Mouse (Mus musculus) gastrocnemius, adult 2 months (tissue): ENCODE measurements around the gene Slc22a8. TPM values are rescaled to one million over a fixed set of nuclear protein-coding genes. Genes with fewer than 3 reads are reported as not detected.

Experiments used
- DNase-seq: peaks from one replicate; pipeline ENCODE4 v3.0.0; 2022
- H3K27ac ChIP-seq: fragments of 200-600 bp; 2 replicates; pipeline ENCODE4 v1.8.1; 2022; ENCODE audit warnings: mild to moderate bottlenecking
- H3K4me3 ChIP-seq: fragments of 200-600 bp; 2 replicates; pipeline ENCODE4 v1.8.1; 2022; ENCODE audit warnings: mild to moderate bottlenecking, moderate library complexity
- CTCF ChIP-seq: fragments of 200-600 bp; IDR thresholded peaks from 2 replicates; pipeline ENCODE4 v1.8.1; 2022; ENCODE audit warnings: antibody characterized with exemption, mild to moderate bottlenecking, moderate library complexity
- intact Hi-C: fragments of 180-260 bp; cut with DNase I; formaldehyde crosslinking; loops from one replicate; pipeline ENCODE4 v1.15.1; 2025
- long read RNA-seq, 2 experiments: library from polyadenylated mRNA; stranded (forward); transcript quantifications; one replicate each; pipeline ENCODE4 v2.0.0; 2021
- total RNA-seq, 2 experiments: library from RNA; stranded (reverse); gene quantifications; 2 replicates each; pipeline ENCODE4 v1.2.3; 2021

The Slc22a8 gene
- not detected for total RNA-seq
- long read RNA-seq, experiment 1 = 0 reads
- long read RNA-seq, experiment 2 = 0 reads

DNA sequence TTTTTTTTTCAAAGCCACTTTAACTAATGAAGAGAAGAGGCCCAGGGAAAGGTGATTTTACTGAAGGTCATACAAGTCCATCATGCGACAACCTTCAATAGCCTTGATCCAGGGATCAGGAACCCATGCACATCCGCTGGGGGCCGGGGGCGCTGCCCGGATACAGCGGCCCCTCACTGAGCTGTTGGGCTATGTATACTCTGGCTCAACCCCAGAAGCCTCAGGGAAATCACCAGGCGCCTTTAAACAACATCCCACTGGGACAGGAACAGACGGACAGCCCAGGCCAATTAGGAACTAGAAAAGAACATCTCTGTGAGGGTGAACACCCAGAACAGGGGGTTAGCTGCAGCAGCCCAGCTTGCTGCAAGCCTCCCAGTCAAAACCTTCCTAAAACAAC lies at the start of gene Slc22a8:
TSS of gene Slc22a8 (plus strand) at position 301 of the 400 bp plus-strand sequence.
- DNase-seq = no peak
- intact Hi-C loops = no loop called here
- Histone ChIP-seq H3K27ac (no peak within 1 kb of the TSS), H3K4me3 (no peak within 1 kb of the TSS)
- no peak for TF ChIP-seq CTCF

DNA sequence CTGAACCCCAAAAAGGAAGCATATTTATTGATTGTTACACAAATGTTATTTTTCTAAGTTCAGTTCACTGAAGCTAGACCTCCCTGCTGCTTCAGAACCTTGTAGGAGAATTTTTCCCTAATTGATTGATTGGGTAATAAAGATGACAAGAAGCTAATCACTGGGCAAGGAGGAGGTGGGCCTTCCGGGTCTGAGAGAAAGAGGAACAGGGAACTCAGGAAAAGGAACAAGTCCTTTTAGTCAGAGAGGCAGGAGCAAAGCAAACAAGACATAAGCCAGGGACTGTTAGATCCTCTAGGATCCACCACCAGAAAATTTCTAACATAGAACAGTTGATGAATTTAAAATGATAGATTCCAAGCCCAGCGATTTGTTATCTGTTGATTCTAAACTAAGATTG lies 32.2 kb upstream of the Slc22a8 start:
- Histone ChIP-seq H3K27ac (no peak overlapping the region), H3K4me3 (no peak overlapping the region)
- intact Hi-C loops = no loop called here
- DNase-seq = no peak
- TF ChIP-seq CTCF = no peak

DNA sequence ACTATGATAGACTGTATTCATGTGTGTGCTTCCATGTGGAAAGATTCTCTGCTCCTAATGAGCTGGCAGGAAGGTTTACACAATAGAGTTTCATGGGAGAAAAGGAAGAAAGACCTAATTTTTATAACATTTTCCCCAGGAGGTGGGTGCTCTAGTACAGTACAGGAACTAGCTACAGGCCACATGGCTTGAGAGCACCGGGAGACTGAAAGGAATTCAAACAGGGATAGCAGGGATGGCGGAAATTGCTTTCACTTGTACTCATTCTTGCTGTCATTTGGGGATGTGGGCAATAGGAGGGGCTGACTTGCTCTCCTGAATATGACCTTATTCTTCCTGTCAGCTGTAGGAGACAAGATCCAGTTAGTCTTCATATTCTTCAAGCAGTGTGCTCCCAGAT lies 27.0 kb upstream of the Slc22a8 start:
- intact Hi-C loops = no loop called here
- Histone ChIP-seq H3K27ac (no peak overlapping the region), H3K4me3 (no peak overlapping the region)
- TF ChIP-seq CTCF = no peak
- DNase-seq = no peak

DNA sequence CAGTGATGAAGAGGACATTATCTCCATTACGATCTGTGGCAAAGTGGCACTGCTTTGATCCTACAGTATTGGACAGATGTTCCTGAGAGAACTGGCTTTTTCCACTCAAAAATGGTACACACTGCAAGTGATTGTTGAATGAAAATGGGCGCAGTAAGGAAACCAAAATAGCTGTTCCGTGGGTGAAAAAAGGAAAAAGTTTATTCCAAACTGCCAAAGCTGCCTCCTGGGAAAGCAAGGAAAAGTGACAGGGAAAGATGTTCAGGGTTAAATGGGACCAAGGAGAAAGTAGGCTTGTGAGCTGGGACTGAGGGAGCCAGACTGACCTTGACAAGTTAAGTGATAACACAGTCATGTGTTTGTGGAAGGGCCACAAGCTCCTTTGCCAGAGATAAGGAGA lies 26.6 kb upstream of the Slc22a8 start:
- Histone ChIP-seq H3K27ac (no peak overlapping the region), H3K4me3 (no peak overlapping the region)
- intact Hi-C loops = no loop called here
- no peak for DNase-seq
- TF ChIP-seq CTCF = no peak

DNA sequence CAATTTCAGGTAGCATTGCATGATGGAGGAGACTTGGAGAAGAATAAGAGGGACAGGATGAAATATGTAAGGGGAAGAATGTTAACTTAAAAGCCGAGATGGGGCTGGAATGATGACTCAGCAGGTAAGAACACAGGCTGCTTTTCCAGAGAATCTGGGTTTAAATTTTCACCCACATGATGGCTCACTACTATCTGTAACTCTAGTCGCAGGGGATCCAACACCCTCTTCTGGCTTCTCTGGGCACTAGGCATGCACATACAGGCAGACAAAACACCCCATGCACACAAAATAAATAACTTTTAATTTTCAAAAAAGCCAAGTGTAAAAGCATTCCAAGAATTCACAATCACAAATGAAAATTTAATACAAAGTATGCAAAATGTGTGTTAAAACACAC lies 25.8 kb upstream of the Slc22a8 start:
- intact Hi-C loops = no loop called here
- no peak for DNase-seq
- Histone ChIP-seq H3K4me3 (no peak overlapping the region), H3K27ac (no peak overlapping the region)
- no peak for TF ChIP-seq CTCF

DNA sequence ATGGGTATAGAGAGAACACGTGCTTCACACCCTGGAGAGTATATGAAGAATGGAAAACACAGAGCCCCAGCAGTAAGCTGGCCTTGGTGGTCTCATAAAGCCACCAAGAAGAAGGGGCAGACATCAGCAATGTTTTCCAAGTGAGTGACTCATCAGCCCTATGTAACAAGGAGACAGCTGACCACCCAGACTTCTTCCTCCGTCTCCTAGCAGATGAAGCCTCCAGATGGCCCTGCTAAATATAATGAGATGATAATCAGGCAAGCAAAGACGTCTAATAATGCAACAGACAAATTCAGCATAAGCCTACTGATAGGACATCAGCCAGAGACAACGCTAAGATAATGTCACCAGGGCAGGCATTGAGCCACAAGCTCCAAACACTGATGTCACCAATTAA lies 25.1 kb upstream of the Slc22a8 start:
- H3K4me3 ChIP-seq = no peak overlapping the region
- DNase-seq = no peak
- no peak overlapping the region for H3K27ac ChIP-seq
- intact Hi-C loops = no loop called here
- TF ChIP-seq CTCF = no peak

DNA sequence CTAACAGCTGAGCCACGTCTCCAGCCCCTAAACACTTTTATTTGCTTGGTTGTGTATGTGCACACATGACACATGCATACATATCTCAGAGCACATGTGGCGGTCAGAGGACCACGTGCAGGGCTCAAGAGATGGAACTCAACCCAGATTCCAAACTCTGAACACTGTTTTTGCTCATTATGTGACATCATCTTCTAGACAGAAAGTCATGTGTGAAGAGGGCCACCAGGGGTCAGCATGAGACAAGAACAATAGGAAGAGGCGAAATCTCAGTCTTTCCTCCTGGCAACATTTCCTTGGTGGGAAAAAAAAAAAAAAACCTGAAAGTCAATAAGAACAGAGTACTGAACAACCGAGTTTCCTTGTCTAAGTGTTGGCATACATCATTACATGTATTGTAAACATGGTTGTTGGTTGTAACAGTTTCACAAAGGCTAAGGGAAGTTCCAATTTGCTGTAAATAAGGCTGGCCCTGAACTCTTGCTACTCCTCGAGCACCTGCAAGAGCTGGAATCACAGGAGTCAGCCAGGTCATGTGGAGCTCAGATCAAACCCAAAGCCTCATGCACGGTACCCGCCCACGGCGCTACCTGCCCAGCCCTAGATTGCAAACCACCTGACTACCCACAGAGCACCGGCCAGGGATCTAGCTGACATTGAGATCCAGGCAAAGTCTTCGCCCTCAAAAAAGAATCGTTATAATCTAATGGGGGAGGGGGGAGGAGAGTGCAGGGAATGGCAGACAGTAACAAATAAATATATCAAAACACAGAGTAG lies 23.8 kb upstream of the Slc22a8 start:
- TF ChIP-seq CTCF = peak; percentile 40
- intact Hi-C loops = no loop called here
- DNase-seq = no peak
- Histone ChIP-seq H3K4me3 (no peak overlapping the region), H3K27ac (no peak overlapping the region)

DNA sequence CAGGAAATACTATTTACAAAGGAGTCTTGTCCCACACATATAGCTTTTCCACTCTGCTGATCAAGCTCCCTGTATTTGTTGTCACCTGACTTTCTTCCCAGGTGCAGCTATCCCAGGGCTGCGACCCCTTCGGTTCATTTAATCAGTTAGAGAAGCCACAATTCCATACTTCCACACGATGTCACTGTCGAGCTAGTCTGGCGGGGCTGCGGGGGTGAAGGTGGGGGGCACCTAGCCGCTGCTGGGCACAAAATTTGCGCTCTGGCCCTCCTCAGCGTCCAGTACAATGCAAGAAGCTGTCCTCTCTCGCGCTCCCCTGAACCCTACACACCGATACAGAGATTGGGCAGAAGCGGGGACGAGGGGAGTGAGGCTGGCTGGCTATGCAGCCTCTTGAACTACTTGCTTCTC lies 21.6 kb upstream of the Slc22a8 start:
- DNase-seq = no peak
- intact Hi-C loops = no loop called here
- TF ChIP-seq CTCF = peak; percentile 42
- Histone ChIP-seq H3K4me3 (peak overlapping the region; percentile 48), H3K27ac (no peak overlapping the region)

DNA sequence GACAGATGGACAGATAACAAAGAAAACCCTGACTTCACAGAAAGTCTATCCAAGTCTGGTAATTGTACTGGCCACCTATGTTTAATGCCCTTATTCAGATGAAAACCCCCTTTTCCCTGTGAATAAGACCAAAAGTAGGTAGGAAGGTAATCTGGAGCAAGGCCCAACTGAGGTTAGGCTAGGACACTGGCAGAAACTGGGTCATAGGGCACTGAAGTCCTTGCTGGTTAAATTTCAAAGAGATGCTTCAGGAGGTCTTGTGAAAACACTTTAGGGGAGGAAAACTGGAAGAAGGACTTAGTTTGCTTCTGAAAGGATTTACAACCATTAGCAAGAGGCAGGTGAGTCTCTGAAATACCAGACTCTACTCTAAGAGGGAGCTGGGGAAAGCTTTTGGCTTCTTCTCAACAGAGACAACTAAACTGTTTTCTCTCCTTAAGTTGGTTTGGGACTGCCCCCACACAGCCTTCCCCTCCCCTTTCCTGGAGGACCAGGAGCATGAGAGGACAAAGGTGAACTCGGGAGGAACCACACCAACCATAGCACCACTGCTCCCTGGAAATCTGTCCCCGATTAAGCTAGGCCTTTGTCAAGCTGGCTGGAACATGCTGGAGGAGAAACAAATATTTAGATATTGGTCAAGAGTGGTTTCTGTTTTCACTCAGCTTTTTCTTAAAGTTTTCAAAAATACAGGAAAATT lies 20.6 kb upstream of the Slc22a8 start:
- no peak for DNase-seq
- H3K4me3 ChIP-seq = no peak overlapping the region
- TF ChIP-seq CTCF = no peak
- H3K27ac ChIP-seq = no peak overlapping the region
- intact Hi-C loops = no loop called here

DNA sequence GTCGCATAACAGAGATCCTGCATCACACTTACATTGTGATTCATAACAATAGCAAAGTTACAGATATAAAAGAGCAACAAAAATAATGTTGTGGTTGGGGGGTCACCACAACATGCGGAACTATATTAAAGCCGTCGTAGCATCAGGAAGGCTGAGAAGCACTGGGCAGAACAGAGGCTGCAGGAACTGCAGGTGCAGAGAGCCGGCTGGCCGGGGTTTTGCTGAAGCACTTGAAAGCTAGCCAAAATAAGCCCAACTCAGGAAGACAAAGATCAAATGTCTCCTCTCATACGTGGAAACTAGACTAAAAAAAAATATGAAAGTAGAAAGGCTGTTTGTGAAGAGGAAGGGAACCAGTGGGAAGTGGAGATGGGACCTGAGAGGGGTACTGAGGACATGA lies 19.3 kb upstream of the Slc22a8 start:
- Histone ChIP-seq H3K4me3 (no peak overlapping the region), H3K27ac (no peak overlapping the region)
- intact Hi-C loops = no loop called here
- no peak for TF ChIP-seq CTCF
- DNase-seq = no peak

DNA sequence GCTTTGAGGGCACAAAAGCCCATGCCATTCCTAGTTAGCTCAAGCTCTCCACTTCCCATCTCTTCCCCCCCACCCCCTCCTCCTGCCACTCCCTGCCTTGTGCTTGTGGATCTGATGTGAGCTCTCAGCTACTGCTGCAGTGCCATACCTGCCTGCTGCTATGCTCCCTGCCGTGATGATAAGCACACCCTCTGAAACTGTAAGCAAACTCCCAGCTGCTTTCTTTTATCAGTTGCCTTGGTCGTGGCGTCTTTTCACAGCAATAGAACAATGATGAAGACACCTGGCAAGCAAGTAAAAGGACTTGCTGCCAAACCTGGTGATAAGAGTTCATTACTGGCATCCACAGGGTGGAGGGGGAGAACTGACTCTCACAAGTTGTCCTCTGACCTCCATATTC lies 18.6 kb upstream of the Slc22a8 start:
- no peak overlapping the region for H3K4me3 ChIP-seq
- H3K27ac ChIP-seq = no peak overlapping the region
- intact Hi-C loops = no loop called here
- no peak for TF ChIP-seq CTCF
- DNase-seq = no peak

DNA sequence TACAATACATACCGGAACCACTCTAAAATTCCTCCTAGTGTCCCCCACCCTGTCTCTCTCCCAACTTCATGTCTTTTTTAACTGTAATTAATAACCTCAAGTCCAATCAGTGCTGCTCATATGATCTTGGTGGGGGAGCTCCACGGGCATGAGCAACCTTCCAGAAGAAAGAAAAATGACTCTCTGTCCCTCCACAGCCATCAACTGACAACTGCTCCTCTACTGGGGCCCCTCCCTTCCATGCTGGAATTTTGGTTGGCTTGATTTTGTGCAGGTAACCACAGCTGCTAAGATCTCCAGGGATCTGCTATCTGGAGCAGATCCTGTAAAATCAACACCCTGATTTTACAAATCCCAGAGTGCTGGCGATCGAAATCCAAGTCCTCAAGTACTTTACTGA lies 13.6 kb upstream of the Slc22a8 start:
- no peak overlapping the region for H3K4me3 ChIP-seq
- intact Hi-C loops = no loop called here
- no peak for TF ChIP-seq CTCF
- H3K27ac ChIP-seq = no peak overlapping the region
- no peak for DNase-seq

DNA sequence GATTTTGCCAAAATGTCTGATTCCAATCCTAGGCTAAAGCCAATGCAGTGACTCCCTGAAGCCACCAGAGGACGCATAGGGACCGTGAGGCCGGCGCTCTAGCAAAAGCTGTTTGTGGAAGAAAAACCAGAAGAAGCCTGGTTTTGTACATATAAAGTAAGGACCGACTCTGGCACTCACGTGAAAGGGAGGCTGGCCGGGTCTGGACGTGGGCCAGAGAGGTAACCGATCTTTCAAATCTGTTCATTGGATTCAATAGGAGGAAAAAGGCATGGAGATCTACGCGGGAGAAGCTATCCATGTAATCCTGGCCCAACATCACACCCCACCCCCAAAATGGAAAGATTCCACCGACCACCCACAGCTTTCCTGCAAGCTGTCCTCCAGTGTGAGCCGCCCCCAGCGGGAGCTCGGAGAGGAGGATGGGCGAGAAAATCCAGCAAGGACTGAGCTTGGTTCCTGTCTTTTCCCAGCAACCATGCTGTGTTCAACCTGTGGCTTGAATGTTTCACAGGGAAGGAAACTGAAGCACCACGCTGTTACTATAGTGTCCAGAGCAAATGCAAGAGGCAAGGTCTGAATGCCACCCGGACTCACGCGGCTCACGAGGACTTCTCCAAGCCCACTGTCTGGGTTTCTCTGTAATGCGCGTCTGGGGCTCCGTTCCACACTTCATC lies 12.6 kb upstream of the Slc22a8 start:
- DNase-seq = peak; percentile 52
- intact Hi-C loops = loop anchor here (1.0 kb wide), 1 partner anchor 105 kb away; no protein-coding TSS in a partner anchor
- no peak overlapping the region for H3K27ac ChIP-seq
- peak; percentile 100 for TF ChIP-seq CTCF
- H3K4me3 ChIP-seq = peak overlapping the region; percentile 61
